Mouse (Mus musculus) 3134 (cell line): ENCODE data around the gene Mtf1.

Source experiments
- DNase-seq: peaks from one replicate; pipeline ENCODE4 v3.0.0-alpha.2; 2011; ENCODE audit warnings: low spot score; ENCODE audit not compliant: insufficient read length; ENCODE audit errors: extremely low read depth

Mtf1 gene

DNA sequence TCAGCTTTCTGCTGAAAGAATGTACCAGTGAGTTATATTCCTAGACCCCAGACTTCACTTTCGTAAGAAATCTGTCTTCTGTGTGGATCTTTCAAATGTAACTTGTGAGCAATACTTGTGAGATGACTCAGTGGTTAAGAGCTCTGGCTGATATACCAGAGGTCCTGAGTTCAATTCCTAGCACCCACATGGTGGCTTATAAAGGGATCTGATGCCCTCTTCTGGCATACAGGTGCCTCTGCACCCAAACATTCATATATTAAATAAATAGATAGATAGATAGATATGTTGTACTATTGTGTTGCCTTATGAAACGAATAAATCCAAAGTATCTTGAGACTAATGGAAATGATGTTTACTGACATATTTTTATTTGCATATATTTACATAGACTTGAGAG lies 5.0 kb upstream of the Mtf1 start:
- no peak for DNase-seq

DNA sequence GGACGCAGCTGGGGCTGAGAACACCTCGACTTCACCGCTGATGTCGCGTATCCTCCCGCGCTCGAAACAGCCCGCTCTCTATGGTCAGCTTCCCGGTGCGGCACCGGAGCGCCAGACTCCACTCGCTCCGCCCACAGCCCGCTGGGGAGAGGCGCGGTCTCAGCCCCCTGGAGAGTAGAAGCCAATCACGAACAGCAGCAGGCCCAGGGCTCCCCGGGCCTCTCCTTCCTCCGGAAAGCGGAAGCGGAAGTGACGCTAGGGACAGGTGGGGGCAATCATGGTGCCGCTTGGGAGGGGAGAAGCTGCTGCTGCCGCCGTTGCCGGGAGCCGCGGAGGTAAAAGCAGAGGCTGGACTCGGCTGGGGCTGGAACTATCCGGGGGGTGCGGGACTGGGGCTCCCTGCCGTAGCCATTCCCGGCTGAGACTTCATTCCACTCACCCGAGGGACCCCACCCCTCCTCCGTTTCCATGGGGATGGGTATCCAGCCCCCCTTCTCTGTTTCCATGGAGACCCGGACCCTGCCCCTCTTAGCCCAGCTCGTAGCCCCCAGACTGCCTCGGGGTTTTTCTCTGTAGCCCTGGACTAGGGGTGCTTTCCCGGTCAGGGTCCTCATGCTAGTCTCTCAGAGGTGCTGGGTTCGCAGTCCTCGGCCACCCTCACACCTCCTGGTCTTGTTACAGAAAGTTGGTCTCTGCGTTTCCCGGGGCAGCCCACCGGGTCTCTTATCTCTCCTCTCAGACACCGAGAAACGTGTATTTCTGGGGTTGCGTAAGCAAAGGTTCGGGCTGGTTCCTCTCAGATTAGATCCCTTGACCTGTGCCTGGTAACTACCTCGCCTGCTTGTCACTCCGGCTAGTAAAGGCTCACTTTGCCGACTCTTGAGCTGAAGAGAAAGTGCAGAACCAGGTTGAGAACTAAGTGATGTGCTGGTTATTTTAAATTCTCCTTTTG lies 681 bp downstream of the Mtf1 start:
- peak; percentile 90 for DNase-seq

GRCm38 (mm10) chr4:124803406-124803805 lies 1.5 kb downstream of the Mtf1 start:
- no peak for DNase-seq

GRCm38 (mm10) chr4:124808511-124808910 lies 6.6 kb downstream of the Mtf1 start:
- no peak for DNase-seq

DNA sequence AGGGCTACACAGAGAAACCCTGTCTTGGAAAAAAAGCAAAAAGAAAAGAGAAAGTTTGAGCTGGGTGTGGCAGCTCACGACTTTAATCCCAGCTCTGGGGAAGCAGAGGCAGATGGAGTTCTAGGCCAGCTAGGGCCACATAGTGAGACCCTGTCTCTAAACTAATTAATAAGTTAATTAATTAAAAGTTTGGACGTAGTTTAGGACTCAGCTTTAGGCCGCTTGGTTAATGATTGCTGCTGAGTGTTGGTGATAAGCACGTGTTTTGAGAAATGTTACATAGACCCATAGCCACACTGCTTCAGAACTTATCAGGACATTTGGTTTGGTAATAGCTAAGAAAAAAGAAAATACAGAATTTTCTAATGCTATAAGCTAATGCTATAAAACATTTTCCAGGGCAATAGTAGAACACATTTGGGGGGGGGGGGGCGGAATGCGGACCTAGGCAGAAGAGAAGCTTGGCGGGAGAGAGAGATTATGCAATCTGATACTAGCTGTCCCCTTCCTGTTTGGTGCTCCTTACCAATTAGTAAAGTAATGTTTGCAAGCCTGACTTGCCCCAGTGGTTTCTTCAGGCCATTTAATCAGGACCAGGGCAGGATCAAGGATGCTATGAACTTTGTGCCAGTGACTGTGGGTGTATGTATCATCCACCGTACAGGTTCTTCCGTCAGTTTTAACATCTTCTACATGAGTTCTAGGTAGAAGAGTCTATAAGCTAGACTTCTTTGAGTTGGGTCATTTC lies 7.4 kb downstream of the Mtf1 start:
- DNase-seq, result no peak

DNA sequence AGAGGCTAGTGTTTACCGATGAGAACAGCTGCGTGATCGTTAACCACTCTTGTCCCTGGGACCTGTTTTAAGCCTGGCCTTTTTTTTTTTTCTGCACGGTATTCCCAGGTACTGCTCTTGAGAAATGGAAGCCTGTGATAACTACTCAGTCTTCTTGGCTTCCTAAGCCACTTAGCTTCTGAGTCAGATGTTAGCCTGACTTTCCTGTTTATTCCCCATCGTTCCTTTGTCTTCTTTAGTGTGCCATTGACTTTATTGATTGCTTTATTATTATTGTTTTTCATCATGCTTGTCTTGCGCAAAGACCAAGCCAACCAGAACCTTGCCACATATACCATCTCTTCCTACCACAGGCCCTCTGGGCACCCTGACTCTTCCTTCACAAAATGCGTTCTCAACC lies 8.2 kb downstream of the Mtf1 start:
- DNase-seq, result no peak

GRCm38 (mm10) chr4:124811347-124811975 lies 9.6 kb downstream of the Mtf1 start:
- no peak for DNase-seq

- no peak for DNase-seq
Measured at GRCm38 (mm10) chr4:124815901-124816300, 14.0 kb downstream of the Mtf1 start.

- DNase-seq, result peak; percentile 47
Measured at GRCm38 (mm10) chr4:124817803-124818202, 15.9 kb downstream of the Mtf1 start.

DNA sequence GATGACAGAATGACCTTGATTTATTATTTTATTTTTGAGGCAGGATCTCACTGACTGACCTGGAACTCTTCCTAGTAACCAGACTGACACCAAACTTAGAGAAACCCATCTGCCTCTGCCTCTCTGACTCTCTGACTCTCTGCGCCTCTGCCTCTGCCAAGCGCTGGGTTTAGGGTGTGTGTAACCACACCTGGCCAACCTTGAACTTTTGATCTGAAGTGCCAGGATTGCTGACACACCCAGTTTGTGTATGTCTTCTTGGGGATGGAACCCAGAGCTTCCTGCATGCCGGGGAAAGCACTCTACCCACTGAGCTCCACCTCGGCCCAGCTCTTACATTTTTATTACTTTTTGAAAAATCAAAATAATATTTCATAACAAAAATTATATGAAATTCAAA lies 16.9 kb downstream of the Mtf1 start:
- DNase-seq, result no peak

- no peak for DNase-seq
Measured at GRCm38 (mm10) chr4:124824967-124825366, 23.1 kb downstream of the Mtf1 start.

GRCm38 (mm10) chr4:124825371-124825965 lies 23.6 kb downstream of the Mtf1 start:
- no peak for DNase-seq

- peak; percentile 35 for DNase-seq
Measured at GRCm38 (mm10) chr4:124829671-124830070, 27.8 kb downstream of the Mtf1 start.

- DNase-seq, result no peak
Measured at GRCm38 (mm10) chr4:124832796-124833195, 30.9 kb downstream of the Mtf1 start.

- DNase-seq, result no peak
Measured at GRCm38 (mm10) chr4:124838035-124838700, 36.3 kb downstream of the Mtf1 start.

- no peak for DNase-seq
Measured at GRCm38 (mm10) chr4:124840998-124841397, 39.1 kb downstream of the Mtf1 start.

DNA sequence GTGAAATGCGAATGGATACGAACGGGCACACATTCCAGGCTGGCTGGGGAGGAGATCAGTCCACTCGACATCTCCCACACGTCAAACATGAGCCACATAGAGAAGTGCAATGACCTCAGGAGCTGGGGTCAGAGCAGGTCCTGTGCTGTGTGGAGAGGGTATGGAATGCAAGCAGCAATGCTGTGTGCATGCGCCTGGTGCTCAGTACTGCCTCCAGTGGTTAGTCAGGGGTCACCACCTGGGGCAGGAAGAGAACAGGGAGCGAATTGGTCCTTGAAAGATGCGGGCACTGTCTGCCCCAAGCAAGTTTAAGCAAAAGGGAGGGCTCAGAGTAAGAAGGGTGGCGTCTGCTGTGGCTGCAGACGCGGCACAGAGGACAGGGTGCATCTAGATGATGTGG lies 41.6 kb downstream of the Mtf1 start:
- no peak for DNase-seq

GRCm38 (mm10) chr4:124847573-124847972 lies 45.7 kb downstream of the Mtf1 start:
- peak; percentile 46 for DNase-seq

DNA sequence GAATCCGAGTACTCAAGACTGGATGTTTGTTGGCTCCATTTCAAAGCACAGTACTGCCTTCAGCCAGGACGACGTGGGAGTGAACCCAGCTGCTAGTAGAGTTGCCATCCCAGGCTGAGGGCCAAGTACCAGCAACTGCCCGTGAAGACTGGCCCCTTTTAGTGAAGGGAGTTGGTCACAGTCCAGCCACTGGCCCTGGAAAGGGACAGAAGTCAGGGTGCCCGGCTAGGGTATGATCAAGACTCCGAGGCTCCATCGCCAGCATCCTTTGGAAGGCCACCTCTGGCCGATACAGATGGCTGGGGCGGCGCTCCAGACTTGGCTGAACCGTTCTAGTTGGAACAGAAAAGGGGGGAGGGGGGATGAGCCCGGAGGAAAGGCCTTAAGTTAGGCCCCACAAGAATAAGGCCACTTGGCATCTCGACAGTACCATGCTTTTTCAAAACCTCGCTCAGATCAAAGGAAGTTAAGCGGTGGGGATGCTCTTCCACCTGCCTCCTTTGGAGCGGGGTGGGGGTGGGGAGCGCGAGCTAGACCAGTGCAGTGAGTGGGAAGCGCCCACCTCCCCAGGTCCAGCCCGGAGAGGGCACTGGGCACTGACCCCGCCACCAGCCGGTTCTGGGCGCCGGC lies 47.8 kb downstream of the Mtf1 start:
- DNase-seq, result peak; percentile 74
